Mouse (Mus musculus) C2C12 (cell line): ENCODE measurements around the gene Prss56.

Experiments used
- CTCF ChIP-seq: IDR thresholded peaks from one replicate; pipeline ENCODE4 v1.5.1; 2011; ENCODE audit not compliant: control insufficient read depth, insufficient read depth, insufficient read length
- MYOD1 ChIP-seq: IDR thresholded peaks from one replicate; pipeline ENCODE4 v1.6.1; 2011; ENCODE audit warnings: low read depth; ENCODE audit not compliant: control insufficient read depth, insufficient read length

DNA sequence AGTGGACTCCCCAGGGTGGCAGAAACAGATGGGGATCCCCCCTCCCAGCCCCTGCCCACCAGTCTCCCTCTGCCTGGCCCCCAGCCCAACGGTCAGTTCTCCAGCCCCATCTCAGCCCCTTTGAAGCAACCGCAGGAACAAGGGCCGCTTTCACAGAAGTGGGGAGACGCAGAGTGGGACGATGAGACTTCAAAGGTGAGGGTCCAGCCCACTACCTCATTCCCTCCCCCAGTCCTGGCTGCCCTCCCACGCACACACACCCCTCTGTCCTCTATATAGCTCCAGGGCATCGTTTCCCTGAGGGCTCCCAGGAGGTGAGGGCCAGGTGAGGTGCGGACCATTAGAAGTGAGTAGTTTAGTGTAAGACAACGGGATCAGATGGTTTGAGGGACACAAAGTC, at the start of gene Prss56:
- TF ChIP-seq MYOD1: no peak
- no peak for TF ChIP-seq CTCF
